Mouse (Mus musculus): ENCODE data around the gene Cylc1.

Gene Cylc1

DNA sequence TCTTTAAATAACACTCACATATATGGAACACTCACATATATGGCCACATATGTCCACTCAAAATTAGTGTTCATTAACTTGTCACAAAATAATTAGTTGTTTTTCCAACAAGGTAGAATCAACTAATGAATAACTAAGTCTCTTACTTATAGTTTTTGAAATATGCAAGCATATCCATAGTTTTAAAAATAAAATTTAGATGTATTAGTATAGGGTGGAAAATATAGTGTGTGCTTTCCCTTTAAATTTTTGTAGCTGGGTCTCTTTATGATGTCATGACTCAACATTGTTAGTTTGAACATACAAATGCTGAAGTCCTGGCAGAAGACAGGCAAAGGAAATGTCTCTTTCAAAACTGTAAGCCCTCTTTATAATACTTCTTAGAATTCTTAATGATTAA, at the start of gene Cylc1:
TSS of gene Cylc1 (plus strand) at position 301 of the 400 bp plus-strand sequence.
- no peak for DNase-seq (ENCODE audit: extremely low spot score, low spot score)

DNA sequence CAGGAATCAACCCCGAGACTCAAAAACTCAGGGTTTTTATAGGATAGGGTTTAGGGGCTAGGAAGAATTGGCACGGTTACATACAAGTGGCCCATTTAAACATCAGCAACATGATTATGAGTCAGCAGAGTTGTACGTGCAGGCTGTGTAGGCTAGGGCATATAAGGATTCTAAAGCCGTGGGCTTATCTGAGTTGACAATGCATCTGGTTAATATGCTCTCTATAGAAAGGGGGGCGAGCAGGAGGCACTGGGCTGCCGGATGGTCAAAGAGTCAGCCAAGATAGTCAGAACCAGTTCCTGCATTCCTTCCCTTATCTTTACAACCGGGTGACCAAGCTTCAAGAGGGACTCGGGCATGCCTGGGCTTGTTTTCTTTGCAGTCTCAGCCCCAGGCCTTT, 31.5 kb upstream of the Cylc1 start:
- no peak for DNase-seq (ENCODE audit: extremely low spot score, low spot score)

DNA sequence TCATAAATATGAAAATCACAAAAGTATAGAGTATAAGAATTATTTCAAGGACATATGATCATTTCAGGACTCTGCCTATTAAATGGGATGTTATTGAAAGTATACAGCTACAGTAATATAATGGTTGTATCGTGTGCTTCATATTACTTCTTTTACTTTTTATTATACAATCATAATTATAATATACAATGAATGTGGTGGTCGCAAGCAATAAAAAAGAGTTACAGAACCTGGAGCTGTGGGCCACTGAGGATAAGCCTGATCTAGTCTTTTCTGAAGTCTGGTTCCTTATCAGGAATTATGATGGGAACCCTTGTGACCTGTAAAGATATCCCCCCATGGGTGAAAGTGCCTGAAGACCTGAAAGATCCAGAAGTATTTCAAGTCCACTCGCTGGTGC, 57.8 kb downstream of the Cylc1 start, which contains the start of gene Gm10112:
TSS of gene Gm10112 (plus strand) at position 301 of the 400 bp plus-strand sequence.
- no peak for DNase-seq (ENCODE audit: extremely low spot score, low spot score)

Measured in neural tube, embryonic 10.5 days (tissue).